Mouse (Mus musculus) bone marrow, adult 2 months (tissue): ENCODE measurements at regions not wholly inside any gene's neighbourhood (a gene's known extent, or its start where the extent isn't known, plus 50 kb on each side); places are given as distances from the start of the nearest gene placed in this dataset.

ENCODE experiments used
- CTCF ChIP-seq: fragments of 200-500 bp; IDR thresholded peaks from 2 replicates; pipeline ENCODE4 v1.5.1; 2011; ENCODE audit warnings: low read length, control low read depth; ENCODE audit not compliant: control insufficient read depth, insufficient read depth
- POLR2A ChIP-seq: fragments of 200-500 bp; IDR thresholded peaks from 2 replicates; pipeline ENCODE4 v1.6.1; 2011; ENCODE audit warnings: low read depth, mild to moderate bottlenecking, control low read depth, low read length, borderline replicate concordance; ENCODE audit not compliant: control insufficient read depth

DNA sequence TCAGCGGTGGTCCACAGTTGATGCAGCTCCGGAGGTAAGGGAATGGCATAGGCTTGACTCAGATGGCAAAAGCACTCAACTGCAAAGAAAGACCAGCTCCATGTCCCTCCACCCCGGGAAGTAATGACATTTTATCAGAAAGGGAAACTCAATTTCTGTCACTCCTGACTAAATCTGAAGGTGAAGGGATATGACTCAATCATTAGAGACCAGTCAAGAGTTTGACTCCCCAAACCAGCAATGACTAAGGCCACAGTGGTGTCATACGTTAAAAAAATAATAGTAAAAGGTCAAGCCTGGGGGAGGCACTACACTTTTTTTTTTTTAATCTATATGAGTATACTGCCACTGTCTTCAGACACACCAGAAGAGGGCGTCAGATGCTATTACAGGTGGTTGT is 141.7 kb downstream of the Basp1 start:
- TF ChIP-seq POLR2A = no peak
- TF ChIP-seq CTCF = no peak
